Mouse (Mus musculus) neutrophil, adult 5-6 weeks (primary cell): ENCODE results near the gene 4930572O03Rik. TPM values are rescaled to one million over a fixed set of nuclear protein-coding genes. Genes with fewer than 3 reads are reported as not detected.
"Not testable (repeated sequence)": the region's sequence is repeated elsewhere in the genome, so short reads cannot be mapped to it uniquely, and the experiment has no call there.

ENCODE experiments used
- ATAC-seq: fragments of 151-379, 151-347 bp; 2 replicates; pipeline ENCODE4 v1.8.0; 2017; ENCODE audit warnings: mild to moderate bottlenecking, moderate TSS enrichment; ENCODE audit not compliant: insufficient number of reproducible peaks, poor library complexity, low FRiP score, severe bottlenecking; ENCODE audit errors: extremely low read depth
- total RNA-seq: library from RNA; stranded (forward); fragments of 200-1000 nt; gene quantifications from 2 replicates; pipeline ENCODE4 v1.2.3, GENCODE M21; 2017

4930572O03Rik gene
- total RNA-seq: not detected in 2 replicates

DNA sequence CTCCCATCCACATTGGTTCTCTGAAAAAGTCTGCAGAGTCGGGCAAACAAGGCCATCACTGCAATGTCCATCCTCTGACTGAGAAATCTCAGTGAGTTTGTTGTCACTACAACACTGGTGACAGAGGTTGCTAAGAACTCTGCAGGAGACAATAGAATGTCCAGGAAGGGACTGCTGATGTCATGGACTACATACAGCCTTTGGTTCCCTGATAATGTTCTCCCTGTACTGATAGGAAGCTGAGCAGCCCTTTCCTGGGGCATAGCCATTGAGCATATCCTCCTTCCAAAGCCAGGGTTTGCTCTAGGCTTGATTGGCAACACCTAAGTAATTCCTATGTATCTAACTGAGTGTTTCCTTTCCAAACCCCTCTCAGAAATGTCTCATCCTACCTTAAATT, at the start of gene 4930572O03Rik:
4930572O03Rik (minus strand) TSS at position 101 of the 400 bp plus-strand sequence.
- ATAC-seq: not testable (repeated sequence)

DNA sequence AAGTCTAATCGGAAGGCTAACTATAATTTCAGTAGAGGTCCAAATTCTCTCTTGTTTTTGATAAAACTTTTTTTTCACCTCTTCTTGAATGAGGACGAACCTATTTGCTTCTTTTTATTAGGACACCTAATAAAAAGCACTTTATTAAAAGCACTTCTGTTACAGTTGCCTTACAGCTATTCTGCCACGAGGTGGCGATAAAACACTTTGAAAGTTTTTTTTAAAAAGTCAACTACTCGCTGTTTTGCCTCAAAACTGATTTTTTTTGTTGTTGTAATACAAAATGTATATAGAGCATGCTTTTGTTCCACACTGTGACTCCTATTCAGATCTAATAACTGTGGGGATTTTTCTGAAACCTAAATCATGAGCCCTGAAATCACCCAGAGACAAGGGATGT, 46.0 kb upstream of the 4930572O03Rik start:
- not testable (repeated sequence) for ATAC-seq

GRCm38 (mm10) chr5:15697719-15698118, 40.9 kb upstream of the 4930572O03Rik start:
- not testable (repeated sequence) for ATAC-seq

- ATAC-seq: not testable (repeated sequence)
Observed at GRCm38 (mm10) chr5:15691849-15692248, 35.0 kb upstream of the 4930572O03Rik start.

DNA sequence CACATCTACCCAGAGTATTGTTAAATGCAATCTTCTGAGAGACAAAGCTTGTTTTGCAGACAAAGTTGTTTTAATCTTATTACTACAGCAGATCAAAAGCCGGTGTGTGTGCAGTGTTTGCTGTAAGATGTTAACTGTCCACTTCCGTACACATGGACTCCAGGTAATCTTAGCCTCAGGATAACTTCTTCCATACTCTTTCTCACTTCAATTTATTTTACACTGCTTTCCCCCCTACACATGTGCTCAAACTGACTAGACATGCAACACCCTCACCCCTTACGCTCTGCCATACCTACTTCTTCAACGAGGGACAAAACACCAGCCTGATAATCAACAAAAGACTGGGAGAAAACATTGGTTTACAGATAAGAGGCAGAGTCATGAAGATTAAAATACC, 34.0 kb upstream of the 4930572O03Rik start:
- not testable (repeated sequence) for ATAC-seq

- not testable (repeated sequence) for ATAC-seq
Observed at GRCm38 (mm10) chr5:15689659-15690213, 32.9 kb upstream of the 4930572O03Rik start.

- not testable (repeated sequence) for ATAC-seq
Observed at GRCm38 (mm10) chr5:15688874-15689658, 32.2 kb upstream of the 4930572O03Rik start.

GRCm38 (mm10) chr5:15681301-15682035, 24.6 kb upstream of the 4930572O03Rik start:
- not testable (repeated sequence) for ATAC-seq

GRCm38 (mm10) chr5:15679980-15680949, 23.4 kb upstream of the 4930572O03Rik start:
- ATAC-seq: not testable (repeated sequence)

DNA sequence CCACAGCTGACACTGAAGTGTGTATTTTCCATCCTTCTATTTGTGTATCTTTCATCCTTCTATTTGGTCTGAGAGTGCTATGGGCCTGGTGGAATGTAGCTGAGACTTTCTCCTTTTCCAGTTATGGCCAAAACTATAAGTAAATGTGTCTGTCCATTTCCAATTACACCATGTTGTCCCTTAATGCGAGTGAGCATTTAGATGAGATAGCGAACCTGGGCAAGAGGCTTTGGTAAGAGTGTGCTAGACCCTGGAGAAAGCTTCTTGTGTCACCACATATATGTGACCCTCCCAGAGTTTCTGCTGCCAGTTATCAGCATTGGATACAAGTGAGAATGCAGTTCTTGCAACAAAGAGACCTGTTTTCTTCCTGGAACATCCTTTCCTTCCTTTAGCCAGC, 22.0 kb upstream of the 4930572O03Rik start:
- not testable (repeated sequence) for ATAC-seq

DNA sequence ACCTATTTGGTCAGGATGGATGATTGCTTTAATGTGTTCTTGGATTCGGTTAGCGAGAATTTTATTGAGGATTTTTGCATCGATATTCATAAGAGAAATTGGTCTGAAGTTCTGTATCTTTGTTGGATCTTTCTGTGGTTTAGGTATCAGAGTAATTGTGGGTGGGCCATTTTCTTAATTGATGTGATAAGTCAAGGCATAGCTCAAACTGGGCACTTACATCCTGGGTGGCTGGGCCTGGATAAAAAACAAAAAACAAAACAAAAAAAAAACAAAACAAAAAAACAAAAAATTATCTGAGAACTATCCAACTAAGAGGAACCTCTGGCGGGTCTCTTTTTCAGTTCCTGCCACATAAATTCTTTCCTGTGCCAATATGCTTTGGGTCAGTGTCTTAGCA, 20.9 kb upstream of the 4930572O03Rik start:
- ATAC-seq: not testable (repeated sequence)

- not testable (repeated sequence) for ATAC-seq
Observed at GRCm38 (mm10) chr5:15674429-15675244, 17.8 kb upstream of the 4930572O03Rik start.

GRCm38 (mm10) chr5:15673989-15674388, 17.1 kb upstream of the 4930572O03Rik start:
- not testable (repeated sequence) for ATAC-seq

DNA sequence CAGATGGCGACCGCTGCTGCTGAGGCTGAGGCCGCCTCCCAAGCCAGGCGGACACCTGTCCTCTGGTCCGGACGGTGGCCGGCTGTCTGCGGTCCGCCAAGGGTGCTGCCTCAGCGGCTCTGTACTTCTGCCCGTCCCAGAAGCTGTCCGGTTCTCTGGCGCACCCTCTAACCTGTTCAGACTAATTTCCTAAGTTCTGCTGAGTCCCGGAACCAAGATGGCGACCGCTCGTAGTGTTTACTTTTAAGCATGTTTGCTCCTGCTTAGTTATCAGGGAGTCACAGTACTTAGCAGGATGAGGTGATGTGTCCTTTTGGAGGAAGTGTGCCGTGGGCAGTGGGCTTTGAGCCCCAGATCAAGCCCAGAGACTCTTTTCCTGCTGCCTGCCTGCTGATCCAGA, 13.9 kb upstream of the 4930572O03Rik start:
- ATAC-seq: not testable (repeated sequence)

DNA sequence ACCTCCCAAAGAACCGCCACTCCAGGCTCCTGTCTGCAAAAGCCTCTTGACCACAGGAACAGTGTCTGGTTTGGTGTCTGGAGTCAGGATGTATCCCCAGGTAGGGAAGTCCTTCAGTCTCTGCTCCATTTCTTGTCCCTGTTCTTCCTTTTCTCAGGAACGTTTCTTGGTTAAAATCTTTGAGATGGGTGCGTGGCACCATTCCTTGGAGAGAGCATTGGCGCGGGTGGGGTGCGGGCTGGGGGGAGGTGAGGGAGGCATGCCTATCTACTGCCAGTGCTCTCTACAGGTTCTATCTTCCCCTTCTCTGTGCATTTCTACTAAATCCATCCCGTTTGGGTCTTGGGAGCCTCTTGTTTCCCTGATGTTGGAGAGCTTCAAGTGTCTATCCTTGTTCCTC, 7.0 kb upstream of the 4930572O03Rik start:
- not testable (repeated sequence) for ATAC-seq

DNA sequence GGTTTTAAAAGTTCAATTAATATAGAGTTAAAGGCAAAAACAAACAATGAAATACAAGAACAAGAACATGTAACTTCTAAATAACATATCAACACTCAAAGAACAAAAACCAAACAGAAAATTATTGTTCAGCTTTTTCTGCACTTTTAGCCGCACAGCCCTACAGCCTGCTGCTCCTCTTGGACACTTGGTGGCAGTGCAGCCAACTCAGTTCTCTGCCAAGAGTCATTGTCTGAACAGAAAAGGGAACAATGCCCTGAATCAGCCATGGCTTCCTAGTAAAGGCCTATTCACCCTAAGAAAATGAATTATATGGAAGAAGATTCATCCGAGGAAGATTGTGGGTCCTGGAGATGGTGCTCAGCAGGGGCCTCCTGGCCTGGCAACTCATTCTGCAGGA, 4.5 kb downstream of the 4930572O03Rik start:
- ATAC-seq: not testable (repeated sequence)

GRCm38 (mm10) chr5:15645707-15646106, 11.2 kb downstream of the 4930572O03Rik start:
- not testable (repeated sequence) for ATAC-seq

DNA sequence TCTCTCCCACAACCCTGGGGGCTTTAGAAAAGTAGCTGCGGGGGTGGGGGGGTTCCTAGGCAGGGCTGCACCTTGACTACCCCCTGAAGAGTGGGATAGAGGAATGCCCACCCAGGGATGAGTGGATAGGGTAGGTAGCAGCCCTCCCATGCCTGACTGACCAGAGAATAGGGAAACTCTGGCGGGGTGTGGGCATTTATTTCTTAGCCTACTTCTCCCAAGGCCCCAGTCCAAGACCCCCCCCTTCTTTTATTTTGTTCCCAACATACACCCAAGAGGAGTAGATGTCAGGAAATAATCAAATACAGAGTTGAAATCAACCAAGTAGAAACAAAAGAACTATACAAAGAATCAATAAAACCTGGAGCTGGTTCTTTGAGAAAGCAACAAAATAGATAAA, 19.2 kb downstream of the 4930572O03Rik start:
- not testable (repeated sequence) for ATAC-seq
